Mouse (Mus musculus): ENCODE measurements around the gene Cyp2d10. TPM values are rescaled to one million over a fixed set of nuclear protein-coding genes. Genes with fewer than 3 reads are reported as not detected.
"Not testable (repeated sequence)": the region's sequence is repeated elsewhere in the genome, so short reads cannot be mapped to it uniquely, and the experiment has no call there.

Cyp2d10 gene
- total RNA-seq, 1 experiment from 2014 or later = 0.55 TPM

DNA sequence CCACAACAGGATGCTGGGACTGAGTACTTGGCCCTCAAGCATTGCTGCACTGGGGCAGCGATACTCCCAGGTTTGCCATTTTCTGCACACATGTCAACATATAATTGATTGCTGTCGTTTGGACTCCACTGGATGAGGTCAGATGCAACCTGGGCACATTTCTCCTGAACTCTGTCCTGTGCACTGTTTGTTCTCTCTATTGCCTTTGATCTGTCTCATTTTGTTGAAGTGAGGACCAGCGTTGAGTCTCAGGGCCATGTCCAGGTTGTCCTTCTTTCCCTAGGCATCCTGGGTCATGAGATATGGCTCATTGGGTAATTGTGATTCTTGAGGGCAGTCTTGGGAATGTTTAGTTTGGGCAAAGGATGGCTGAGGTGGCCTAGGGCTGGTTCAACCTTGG, 11.0 kb downstream of the Cyp2d10 start:
- DNase-seq = not testable (repeated sequence)

DNA sequence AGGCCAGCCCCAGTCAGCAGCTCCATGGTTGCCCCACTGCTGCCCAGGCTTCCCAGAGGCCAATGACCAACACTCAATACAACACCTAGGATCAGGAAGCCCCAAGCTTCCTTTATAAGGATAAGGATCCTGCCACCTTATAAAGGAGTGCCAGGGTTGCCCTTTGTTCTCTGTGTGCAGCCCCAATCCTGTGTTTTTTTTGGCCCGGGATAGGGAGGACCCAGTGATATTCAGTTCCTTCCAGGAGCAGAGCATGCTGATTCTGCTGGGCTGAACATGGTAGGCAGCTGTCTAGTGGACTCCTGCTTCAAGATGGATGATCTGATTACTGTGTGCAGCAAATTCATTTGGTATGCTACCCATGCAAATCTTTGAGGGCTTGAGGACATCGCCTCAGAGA, 13.1 kb downstream of the Cyp2d10 start, which contains the start of gene Cyp2d11:
Gene Cyp2d11 (minus strand): TSS at position 101 of the 400 bp plus-strand sequence.
- DNase-seq = not testable (repeated sequence)

DNA sequence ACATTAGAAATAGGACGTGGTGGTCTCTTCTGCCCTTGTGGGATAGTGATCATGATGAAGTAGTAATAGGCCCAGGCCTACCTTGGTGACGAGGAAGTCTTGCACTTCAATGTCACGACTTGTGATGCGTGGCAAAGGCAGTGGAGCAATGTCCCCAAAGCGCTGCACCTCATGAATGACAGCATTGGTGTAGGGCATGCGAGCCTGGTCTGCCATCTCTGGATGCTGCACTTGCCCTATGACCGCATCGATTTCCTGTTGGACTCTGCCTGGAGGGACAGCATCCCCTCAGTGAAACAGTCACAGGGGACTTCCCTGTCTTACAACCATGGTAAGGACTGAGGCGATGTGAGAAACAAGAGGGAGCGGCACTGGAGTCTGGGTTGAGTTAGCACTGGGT, 17.1 kb downstream of the Cyp2d10 start:
- not testable (repeated sequence) for DNase-seq

DNA sequence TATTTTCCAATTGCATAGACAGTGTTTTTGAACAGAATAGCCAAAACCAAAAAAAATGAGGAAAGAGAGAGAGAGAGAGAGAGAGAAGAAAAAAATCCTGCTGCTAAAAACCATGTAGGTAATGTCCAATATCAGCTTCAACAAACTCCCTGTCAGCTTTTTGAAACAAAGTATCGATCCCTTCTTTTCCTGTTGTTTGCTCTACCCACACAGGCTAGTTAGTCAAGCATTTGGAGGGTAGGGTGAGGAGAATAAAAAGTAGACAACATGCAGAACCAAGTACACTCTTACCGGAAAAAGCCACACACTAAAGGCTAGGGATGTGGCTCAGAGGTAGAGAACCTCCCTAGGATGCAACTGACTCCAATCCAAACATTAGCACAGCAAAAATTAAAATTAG, 21.3 kb downstream of the Cyp2d10 start:
- no peak for DNase-seq

DNA sequence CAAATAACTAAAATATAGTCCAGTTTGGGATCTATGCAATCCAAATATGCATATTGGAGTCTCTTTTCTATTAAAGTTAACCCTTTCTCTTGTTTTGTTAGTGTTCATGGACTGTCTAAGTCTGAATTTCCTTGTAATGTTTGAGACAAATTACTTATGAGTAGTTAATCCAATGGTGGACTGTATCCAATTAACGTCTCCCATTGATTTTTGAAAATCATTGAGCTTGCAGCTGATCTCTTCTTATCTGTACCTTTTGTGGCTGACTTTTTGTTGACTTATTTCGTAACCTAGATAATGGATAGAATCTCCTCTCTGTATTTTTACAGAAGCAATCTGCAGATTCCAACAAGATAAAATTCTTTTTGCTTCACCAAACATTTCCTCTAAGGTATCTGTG, 24.6 kb downstream of the Cyp2d10 start:
- DNase-seq = no peak

DNA sequence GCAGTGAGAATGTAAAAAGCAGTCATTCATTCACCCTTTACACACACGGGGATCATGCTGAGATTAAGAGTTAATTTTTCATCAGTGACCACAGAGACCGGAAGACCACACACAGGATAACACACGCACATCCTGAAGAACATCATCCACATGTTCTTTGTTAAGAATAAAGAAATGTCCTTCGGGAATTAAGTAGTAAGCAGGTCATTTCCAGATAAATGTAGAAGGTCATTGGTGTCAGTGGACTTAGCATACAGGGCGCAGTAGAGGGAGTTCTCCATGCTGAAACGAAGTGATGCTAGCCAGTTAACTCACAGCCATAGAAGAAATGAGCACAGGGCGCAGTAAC, 26.3 kb downstream of the Cyp2d10 start:
- no peak for DNase-seq

DNA sequence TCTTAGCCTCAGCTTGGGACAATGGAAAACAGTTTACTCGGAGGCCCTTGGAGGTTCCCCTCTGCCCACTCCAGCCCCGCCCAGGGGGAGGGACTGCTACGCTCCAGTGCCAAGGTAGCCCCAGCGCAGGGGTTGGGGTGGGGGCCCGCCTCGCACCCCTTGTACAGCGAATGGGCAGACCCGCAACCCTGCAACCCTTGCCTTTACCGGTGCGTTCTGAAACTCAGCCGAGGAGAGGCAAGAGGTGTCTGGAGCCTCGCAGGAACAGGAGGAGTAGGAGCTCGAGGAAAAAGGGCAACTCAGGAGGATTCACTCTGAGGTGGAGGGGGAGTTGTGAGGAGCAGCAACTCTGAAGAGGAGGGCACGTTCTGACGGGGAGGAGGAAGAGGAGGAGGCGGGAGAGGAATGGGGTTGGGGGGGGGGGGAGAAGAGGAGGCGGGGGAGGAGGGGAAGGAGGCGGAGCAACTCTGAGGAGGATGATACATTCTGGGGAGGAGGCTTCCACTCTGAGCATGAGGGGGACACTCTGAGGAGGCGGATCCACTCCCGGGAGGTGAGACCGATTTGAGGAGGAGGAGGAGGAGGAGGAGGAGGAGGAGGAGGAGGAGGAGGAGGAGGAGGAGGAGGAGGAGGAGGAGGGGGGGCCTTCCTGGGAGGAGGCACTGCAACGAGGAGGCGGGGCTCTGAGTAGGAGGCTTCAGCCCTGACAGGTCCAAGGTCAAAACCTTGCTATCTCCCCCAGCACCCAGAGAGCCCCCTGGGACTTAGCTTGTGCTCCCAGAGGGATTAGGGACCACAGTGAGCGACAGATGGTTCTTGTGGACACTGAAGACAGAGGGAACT, 26.9 kb downstream of the Cyp2d10 start, which contains the start of gene Cyp2d22:
Gene Cyp2d22 (minus strand): TSS at position 390 of the 843 bp plus-strand sequence.
- peak; percentile 65 for DNase-seq

DNA sequence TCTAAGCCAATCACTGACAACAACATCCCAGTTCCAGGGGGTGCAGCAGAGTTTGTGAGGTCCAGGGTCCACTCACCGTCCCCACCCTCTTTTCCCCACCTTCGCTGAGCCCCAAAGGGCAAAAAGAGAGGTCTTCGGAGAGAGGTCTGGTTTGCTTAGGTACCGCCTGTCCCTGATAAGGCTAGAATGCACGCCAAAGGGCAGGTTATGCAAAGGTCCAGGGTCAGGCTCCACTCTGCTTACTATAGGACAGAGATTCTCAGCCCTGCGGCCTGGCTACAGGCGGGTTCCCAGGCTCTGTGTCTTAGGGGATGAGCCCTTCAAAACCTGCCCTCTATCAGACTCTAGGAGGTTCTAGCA, 27.5 kb downstream of the Cyp2d10 start:
- DNase-seq = peak; percentile 17

DNA sequence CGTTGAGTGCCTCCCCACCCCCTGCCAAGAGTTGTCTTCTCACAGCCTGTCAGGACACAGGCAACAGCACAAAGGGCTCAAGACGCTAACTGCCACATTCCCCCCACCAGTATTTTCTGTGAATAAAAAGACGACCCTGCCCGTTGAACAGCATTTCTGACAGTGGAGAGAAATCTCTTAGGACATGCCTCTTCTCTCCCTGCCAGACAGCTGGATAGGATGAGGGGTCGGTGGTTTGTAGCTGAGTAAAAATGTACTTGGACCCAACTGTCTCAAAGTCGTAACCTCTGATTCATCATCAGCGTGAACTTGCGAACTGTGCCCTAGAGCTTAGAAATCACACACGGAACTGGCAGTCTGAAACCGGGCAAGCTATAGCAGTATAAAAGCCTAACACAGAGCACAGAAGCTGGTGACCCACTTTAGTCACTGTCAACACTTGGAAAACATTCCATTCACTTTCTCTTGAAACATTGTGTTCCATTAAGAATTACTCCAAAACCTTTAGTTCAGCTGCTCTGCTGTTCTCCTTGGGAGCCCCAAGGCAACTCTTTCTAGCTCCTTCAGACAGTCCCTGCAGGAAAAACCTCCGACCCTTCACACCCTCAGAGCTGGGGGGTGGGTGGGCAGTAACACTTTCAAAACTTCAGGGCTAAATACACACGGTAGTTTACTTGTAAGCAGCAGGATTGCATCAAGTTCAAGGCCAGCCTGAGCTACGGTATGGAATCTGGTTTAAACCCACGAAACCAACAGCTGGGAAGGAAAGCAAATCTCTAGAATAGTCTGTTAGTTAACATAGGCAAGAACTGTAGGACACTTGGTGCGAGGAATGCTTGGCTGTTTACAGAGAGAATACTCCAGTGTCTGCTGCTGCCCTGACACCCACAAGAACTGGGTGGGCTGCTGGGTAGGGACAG, 28.5 kb downstream of the Cyp2d10 start:
- DNase-seq = no peak

DNA sequence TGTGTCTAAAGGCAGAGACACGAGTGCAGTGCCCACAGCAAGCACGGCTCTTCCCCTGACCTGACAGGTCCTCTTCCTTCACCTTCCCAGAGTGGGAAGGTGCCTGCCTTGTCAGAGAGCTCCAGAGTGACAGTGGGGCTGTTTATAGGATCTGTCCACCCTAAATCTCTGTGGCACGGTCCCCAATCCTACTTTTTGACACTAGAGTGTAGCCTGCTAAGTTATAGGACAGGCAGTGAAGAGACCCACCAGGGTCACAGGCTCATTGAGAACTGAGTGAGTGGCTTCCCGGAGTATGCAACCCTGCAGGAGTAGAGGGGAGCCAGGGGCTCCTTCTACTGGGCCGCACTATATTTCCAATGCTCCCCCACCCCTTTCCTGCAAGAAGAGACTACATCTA, 29.3 kb downstream of the Cyp2d10 start:
- DNase-seq = no peak

DNA sequence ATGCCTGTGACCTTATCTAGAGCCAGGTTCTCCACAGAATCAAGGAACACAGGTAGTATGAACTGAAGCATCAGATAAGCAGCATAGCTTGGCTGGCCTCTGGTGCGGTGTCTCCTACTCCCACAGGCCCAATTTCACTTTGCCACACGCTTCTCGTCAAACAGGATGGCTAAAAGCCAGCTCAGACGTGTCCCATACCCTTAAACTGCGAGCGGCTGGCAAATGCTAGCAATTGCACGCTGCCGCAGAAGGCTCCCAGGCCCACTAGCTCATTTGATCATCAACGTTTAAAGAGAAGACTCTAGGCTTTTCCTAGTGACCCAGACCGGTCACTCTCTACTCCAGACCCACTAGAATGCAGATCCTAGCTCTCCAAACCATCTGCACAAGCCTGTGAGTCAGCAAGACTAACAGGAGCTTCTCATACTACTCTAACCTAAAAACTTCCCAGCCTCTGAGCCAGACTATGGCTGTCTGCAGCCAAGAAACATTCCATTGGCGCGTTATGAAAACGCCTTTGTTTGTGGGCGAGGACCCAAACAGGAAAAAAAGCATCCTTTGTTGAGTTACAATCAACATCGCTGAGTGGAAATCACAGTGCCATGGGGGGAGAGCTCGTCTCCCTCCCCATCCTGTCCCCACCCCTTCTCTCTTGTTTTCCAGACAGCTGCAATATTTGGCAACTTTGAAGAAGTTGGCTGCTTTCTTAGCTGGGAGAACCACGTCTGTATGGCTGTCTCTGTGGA, 30.4 kb downstream of the Cyp2d10 start:
- DNase-seq = no peak

DNA sequence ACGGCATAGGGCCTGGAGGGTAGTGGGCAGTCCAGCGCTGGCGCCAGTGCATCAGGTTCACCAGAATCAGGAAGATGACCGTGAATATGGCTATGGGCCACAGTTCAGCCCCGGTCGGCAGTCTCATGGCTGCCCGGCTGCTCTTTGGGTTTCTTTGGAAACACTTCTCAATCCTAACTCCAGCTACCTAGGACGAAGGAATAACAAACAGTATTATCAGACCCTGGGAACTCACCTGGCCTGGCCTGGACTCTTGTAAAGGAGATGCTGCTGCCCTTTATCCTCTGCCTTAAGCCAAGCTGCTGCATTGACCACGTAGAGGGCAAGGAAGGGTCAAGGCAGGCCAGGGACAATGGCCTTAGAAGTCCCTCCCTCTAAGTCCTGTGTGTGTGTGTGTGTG, 31.1 kb downstream of the Cyp2d10 start:
- DNase-seq = no peak

DNA sequence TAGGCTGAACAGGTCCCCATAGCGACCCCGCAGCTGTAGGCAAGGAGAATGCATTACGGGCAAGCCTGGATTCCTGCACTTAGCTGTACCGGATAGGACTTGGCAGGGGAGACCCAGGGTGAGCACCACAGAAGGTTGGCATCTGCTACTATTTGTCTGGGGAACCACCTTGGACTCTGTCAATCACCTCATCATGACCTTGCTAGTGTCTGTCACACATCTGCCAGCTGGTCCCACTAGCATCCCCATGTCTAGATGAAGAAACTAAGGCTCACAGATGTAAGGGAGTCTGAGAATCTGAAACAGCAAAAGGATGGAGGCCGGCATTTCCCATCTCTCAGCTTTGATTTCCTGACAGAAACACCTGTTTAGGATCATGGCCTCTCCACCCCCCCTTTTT, 32.6 kb downstream of the Cyp2d10 start:
- no peak for DNase-seq

DNA sequence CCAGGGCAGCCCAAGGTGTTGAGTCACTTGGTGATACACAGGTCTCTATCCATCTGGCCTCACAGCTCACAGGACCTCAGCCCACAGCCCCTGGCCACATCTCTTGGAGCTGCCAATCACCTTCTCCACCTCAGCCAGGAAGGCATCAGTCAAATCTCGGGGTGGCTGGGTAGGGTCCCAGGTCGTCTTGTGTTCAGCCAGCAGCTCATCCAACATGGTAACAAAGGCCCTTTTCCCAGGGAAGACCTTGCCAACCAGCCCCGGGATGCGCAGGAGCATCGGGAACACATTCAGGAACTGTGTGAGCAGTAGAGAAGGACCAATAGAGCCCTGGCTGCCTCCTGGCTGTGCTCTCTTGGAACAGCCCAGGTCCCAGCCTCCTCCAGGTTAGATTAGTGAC, 34.0 kb downstream of the Cyp2d10 start:
- no peak for DNase-seq

DNA sequence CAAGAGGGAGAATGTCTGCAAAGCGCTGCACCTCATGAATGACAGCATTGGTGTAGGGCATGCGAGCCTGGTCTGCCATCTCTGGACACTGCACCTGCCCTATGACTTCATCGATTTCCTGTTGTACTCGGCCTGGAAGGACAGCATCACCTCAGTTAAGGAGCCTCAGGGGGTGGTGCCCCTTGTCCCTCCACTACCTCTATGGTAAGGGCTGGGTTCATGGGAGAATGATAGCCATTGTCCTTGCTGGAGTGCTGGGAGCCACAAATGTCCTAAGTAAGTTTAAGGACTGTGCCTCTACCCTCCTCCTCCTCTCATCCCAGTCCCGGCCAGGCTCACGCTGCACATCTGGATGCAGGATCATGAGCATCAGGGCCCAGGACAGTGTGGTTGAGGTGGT, 34.5 kb downstream of the Cyp2d10 start:
- no peak for DNase-seq

DNA sequence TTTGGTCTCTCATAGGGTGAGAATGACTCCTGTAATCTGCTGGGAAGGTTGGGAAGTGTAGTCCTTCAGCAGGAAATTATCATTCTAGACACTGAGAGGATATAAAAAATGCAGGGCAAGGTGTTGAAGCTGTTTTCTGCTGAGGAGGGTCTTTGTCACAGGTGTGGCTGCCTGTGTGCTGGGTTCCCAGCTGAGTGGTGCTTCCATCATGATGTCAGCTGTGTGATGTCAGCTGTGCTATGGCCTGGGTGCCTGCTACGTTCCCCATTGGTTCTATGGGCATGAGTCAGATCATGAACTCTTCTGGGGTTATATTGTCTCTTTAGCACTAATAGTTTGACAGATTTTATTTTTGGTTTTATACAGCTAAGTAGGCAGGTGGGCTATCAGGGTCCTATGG, 38.1 kb downstream of the Cyp2d10 start:
- DNase-seq = no peak

DNA sequence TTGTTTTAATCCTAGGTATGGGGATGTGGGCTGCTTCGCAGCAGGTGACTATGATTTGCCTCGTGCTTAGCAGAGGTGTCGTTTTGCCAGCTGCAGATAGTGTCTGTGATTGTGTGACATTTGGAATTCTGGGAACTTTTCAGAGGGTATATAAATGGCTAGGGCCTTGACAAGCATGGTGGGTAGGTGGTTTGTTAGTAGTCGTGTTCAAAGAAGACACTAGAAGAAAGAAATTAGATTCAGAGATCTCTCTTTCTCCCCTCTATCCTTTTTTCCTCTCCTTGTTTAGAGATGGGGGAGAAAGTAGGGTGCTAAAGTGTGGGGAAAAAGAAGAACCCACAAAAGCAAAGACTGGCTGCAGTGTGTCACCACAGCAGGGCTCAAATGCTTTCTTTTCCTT, 38.8 kb downstream of the Cyp2d10 start:
- no peak for DNase-seq

DNA sequence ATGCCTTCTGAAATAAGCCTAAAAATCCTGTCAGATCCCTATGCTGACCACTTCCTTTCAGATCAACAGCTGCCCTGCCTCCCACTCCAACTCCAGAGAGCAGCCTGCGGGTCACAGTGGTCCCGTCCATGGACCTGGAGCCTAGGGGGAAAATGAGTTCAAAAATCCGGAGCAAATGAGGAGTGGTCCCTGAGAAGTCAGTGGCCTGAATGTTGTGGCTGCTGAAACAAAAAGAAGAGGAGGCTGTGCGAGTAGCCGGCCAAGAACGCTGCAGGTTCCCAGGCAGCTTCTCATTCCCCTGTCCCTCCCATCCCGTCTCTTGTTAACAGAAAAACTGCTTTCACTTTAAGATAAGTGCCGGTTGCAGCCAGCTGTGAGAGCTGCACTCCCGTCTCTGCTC, 42.4 kb downstream of the Cyp2d10 start:
- not testable (repeated sequence) for DNase-seq

DNA sequence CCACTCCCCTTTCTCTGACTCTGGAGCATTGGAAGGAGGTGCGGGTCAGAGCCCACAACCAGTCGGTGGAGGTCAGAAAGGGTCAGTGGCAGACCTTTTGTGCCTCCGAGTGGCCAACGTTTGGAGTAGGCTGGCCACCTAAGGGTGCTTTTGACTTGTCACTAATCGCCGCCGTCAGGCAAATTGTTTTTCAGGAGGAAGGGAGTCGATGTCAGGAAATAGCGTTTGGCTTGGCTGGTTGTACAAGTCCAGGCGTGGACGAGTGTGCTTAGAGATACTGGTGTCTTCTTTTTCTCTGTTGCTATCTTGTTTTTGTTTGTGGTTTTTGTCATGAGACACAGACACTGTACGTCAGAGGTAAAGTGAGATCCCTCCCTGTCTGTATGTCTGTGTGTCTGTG, 43.2 kb downstream of the Cyp2d10 start:
- DNase-seq = not testable (repeated sequence)

DNA sequence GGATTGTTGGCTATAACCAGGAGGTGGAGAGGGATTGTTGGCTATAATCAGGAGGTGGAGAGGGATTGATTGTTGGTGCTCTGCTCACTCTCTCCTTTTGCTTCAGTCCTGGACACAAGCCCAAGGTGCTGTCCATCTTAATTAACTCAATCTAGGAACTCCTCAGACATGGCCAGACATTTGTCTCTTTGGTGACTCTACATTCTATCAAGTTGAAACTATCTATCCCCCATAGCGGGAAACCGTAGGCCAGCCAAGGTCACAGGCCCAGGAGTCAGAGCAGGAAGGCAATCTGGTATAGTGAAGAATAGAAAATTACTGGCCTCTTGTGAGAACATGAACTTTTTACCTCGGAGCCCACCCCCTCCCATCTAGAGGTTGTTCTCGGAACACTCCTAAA, 44.8 kb downstream of the Cyp2d10 start:
- no peak for DNase-seq

DNA sequence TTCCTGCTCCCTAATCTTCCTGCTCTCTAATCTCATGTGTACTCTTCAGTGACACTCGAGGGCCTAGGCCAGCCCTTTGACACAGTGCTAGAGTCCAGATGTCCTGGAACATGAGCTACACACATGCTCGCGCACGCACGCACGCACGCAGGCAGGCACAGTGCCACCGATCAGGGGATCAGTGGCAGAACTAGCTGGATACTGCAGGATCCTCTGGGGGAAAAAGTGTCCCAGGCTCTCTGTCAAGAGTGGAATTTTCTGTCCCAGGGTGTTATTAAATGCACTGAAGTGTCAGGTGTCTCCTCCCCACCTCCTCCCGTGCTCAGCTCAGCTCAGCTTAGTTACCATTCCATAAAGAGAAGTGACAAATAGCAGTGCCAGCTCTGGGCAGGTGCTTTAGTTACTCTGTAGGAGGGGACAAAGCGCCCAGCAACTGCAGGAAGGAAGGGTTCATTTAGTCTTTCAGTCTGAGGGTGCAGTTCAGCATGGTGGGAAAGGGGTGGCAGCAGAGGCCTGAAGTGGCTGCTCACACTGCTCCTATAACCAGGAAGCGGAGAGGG, 45.5 kb downstream of the Cyp2d10 start:
- no peak for DNase-seq
